Mouse (Mus musculus) cortical plate, adult 2 months (tissue): Measurements from ENCODE around the gene Dnaaf1.

Experiments used
- CTCF ChIP-seq: fragments of 200-500 bp; IDR thresholded peaks from 2 replicates; pipeline ENCODE4 v1.5.1; 2011; ENCODE audit warnings: mild to moderate bottlenecking, control low read depth, low read length; ENCODE audit not compliant: insufficient read depth; ENCODE audit errors: extremely low read depth
- POLR2A ChIP-seq: fragments of 200-500 bp; IDR thresholded peaks from 2 replicates; pipeline ENCODE4 v1.6.1; 2011; ENCODE audit warnings: mild to moderate bottlenecking, low read length, control low read depth; ENCODE audit not compliant: insufficient read depth; ENCODE audit errors: extremely low read depth

DNA sequence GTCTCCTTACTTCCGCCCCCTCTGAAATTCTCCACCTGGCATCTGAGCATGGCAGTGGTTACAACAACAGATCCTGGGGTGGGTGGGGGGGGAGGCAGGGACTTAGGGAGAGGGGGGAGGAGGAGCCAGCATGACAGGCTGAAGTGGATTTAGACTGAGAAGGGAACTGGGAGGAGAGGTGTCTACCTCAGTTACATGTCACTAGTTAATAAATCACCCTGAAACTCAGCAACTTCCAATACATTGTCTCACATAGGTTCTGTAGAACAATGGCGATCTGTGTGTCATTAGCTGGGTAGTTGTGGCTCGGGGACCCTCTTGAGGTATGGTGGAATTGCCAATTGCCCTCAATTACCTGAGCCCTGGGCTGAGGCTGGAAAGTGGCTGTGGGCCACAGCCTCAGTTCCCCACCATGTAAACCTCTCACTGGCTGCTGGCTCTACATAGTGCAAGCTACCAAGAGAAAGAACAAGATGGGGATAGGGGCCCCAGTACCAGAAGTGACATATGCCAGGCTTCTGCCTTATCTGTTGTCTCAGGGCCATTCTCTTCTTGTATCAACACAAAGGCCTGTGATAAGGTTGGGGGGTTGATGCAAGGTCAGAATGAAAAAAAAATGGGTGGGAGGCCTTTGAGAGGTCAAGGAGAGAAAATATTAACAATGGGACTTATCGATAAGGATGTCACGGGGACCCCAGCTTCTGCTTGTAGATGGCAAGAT lies 5.6 kb downstream of the Dnaaf1 start:
- TF ChIP-seq CTCF (no peak), POLR2A (no peak)
